Mouse (Mus musculus): ENCODE results near the gene Cacna1c. TPM values are rescaled to one million over a fixed set of nuclear protein-coding genes. Genes with fewer than 3 reads are reported as not detected.
A peak's percentile ranks its signal among the peaks of the same experiment; 100 is the strongest.

The Cacna1c gene
- total RNA-seq, 2 experiments from 2014 or later: 53.4 to 54.5 TPM

GRCm38 (mm10) chr6:119017498-119017897, 178.7 kb downstream of the Cacna1c start:
- no peak for DNase-seq (ENCODE audit: low spot score in 2 of 2)

- no peak for DNase-seq (ENCODE audit: low spot score in 2 of 2)
Measured at GRCm38 (mm10) chr6:119015346-119015745, 180.9 kb downstream of the Cacna1c start.

- no peak for DNase-seq (ENCODE audit: low spot score in 2 of 2)
Measured at GRCm38 (mm10) chr6:119013168-119014098, 182.8 kb downstream of the Cacna1c start.

- DNase-seq (ENCODE audit: low spot score in 2 of 2): no peak
Measured at GRCm38 (mm10) chr6:119010875-119011274, 185.3 kb downstream of the Cacna1c start.

GRCm38 (mm10) chr6:119009526-119009925, 186.7 kb downstream of the Cacna1c start:
- DNase-seq (ENCODE audit: low spot score in 2 of 2): no peak

- no peak for DNase-seq (ENCODE audit: low spot score in 2 of 2)
Measured at GRCm38 (mm10) chr6:119008638-119009166, 187.5 kb downstream of the Cacna1c start.

GRCm38 (mm10) chr6:119004596-119004995, 191.6 kb downstream of the Cacna1c start:
- peak in 1 of 2 experiments; percentile 20 for DNase-seq (ENCODE audit: low spot score in 2 of 2)

GRCm38 (mm10) chr6:119001442-119001841, 194.8 kb downstream of the Cacna1c start:
- no peak for DNase-seq (ENCODE audit: low spot score in 2 of 2)

GRCm38 (mm10) chr6:119000255-119000654, 196.0 kb downstream of the Cacna1c start:
- DNase-seq (ENCODE audit: low spot score in 2 of 2): no peak

- DNase-seq (ENCODE audit: low spot score in 2 of 2): no peak
Measured at GRCm38 (mm10) chr6:118999329-118999875, 196.8 kb downstream of the Cacna1c start.

- no peak for DNase-seq (ENCODE audit: low spot score in 2 of 2)
Measured at GRCm38 (mm10) chr6:118997397-118997796, 198.8 kb downstream of the Cacna1c start.

- DNase-seq (ENCODE audit: low spot score in 2 of 2): no peak
Measured at GRCm38 (mm10) chr6:118994272-118995061, 201.8 kb downstream of the Cacna1c start.

GRCm38 (mm10) chr6:118992391-118992790, 203.8 kb downstream of the Cacna1c start:
- DNase-seq (ENCODE audit: low spot score in 2 of 2): no peak

GRCm38 (mm10) chr6:118989999-118990776, 206.0 kb downstream of the Cacna1c start:
- no peak for DNase-seq (ENCODE audit: low spot score in 2 of 2)

GRCm38 (mm10) chr6:118984181-118984901, 211.9 kb downstream of the Cacna1c start:
- DNase-seq (ENCODE audit: low spot score in 2 of 2): no peak

- DNase-seq (ENCODE audit: low spot score in 2 of 2): no peak
Measured at GRCm38 (mm10) chr6:118983471-118984040, 212.7 kb downstream of the Cacna1c start.

GRCm38 (mm10) chr6:118980265-118980664, 216.0 kb downstream of the Cacna1c start:
- no peak for DNase-seq (ENCODE audit: low spot score in 2 of 2)

GRCm38 (mm10) chr6:118977443-118978271, 218.6 kb downstream of the Cacna1c start:
- DNase-seq (ENCODE audit: low spot score in 2 of 2): peak; percentile 37 to 50

- peak; percentile 67 to 74 for DNase-seq (ENCODE audit: low spot score in 2 of 2)
Measured at GRCm38 (mm10) chr6:118976617-118977016, 219.6 kb downstream of the Cacna1c start.

All from left cerebral cortex, adult 18-20 months (tissue).